Mouse (Mus musculus) G1E (cell line): ENCODE data around the gene Rara. TPM values are rescaled to one million over a fixed set of nuclear protein-coding genes. Genes with fewer than 3 reads are reported as not detected.

Experiments
- ATAC-seq: 2 replicates; pipeline ENCODE4 v1.8.0; 2016; ENCODE audit warnings: mild to moderate bottlenecking; ENCODE audit not compliant: insufficient number of reproducible peaks, poor library complexity, low FRiP score, severe bottlenecking; ENCODE audit errors: extremely low read depth
- DNase-seq: peaks from one replicate; pipeline ENCODE4 v3.0.0; 2012; ENCODE audit warnings: low spot score
- H3K27me3 ChIP-seq: 2 replicates; pipeline ENCODE4 v1.6.1; 2012; ENCODE audit warnings: mild to moderate bottlenecking, low read length, inconsistent platforms; ENCODE audit not compliant: insufficient read depth
- H3K36me3 ChIP-seq: replicated peaks from 2 replicates; pipeline ENCODE3; 2012; ENCODE audit warnings: mild to moderate bottlenecking, inconsistent platforms
- H3K4me1 ChIP-seq: 2 replicates; pipeline ENCODE4 v1.6.1; 2012; ENCODE audit warnings: low read depth, low read length, inconsistent platforms, mixed read lengths; ENCODE audit not compliant: insufficient read depth
- H3K4me3 ChIP-seq: 2 replicates; pipeline ENCODE4 v1.5.1; 2012; ENCODE audit warnings: low read depth, mild to moderate bottlenecking, inconsistent platforms, low read length, moderate library complexity, mixed read lengths
- H3K9me3 ChIP-seq: replicated peaks from 2 replicates; pipeline ENCODE4 v1.6.1; 2012; ENCODE audit warnings: inconsistent platforms
- CTCF ChIP-seq: IDR thresholded peaks from 2 replicates; pipeline ENCODE4 v1.5.1; 2012; ENCODE audit warnings: low read depth, low read length, inconsistent platforms, mixed read lengths
- GATA1 ChIP-seq: IDR thresholded peaks from 2 replicates; pipeline ENCODE4 v1.6.1; 2012; ENCODE audit warnings: borderline replicate concordance, low read length, inconsistent platforms, mixed read lengths
- GATA2 ChIP-seq: IDR thresholded peaks from 2 replicates; pipeline ENCODE4 v1.6.1; 2012; ENCODE audit warnings: low read depth, low read length, inconsistent platforms, borderline replicate concordance
- POLR2AphosphoS5 ChIP-seq: IDR thresholded peaks from 2 replicates; pipeline ENCODE4 v1.6.1; 2012; ENCODE audit warnings: low read depth, low read length, inconsistent platforms; ENCODE audit not compliant: insufficient replicate concordance
- TAL1 ChIP-seq: conservative IDR thresholded peaks from 2 replicates; pipeline ENCODE4 v1.6.1; 2012; ENCODE audit warnings: low read depth, low read length, inconsistent platforms, mixed read lengths
- polyA plus RNA-seq: library from polyadenylated mRNA; stranded (reverse); fragments of >175 nt; gene quantifications from 2 replicates; pipeline ENCODE4 v1.2.3, GENCODE M21; 2012
- total RNA-seq, 2 experiments: library from RNA; stranded (forward) in 1 of 2; stranded (reverse) in 1 of 2; fragments of 200-1000 nt in 1 of 2; fragments of >200 nt in 1 of 2; fragmentation: Nextera tagmentation in 1 of 2; gene quantifications; 2 replicates each; pipeline ENCODE4 v1.2.3; 2014 to 2017

Gene Rara
- total and polyA plus RNA-seq, 3 experiments, result 16.9 to 110 (median 84.4) TPM

DNA sequence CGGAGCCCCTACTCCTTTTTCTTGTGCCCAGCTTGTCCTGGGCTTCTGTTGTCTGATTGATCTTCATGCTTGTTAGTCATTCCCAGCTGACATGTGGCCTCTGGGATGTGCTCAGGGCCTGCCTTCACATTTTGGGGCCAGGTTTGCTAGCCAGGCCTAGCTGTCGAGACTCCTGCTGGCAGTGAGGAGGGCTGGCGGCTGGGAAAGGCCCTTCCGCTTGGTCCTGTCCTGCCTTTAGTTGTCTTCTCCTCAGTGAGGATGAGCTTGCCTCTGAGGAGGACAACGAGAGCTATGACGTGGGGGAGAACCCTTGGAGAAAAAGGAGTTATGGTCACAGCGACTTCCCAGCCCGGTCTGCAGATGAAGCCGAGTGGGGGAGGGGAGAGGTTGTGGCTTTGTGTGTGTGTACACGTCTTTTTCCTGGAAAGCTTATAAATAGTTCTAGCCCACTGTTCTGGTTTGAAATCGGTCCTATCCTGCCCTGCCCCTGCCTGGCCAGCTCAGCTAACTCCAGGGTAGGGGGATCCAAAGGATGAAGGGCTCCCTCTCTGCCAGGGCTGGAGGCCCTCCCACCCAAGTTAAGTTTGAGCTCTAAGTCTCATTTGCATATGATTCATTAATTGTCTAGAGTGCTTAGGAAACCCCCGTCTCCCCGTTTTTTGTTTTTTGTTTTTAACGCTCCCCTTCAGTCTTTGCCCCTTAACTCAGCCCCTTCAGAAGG lies 16.3 kb downstream of the Rara start:
- H3K4me3 ChIP-seq, result peak overlapping the region; percentile 81; the same call in 1 of the 2 replicates
- peaks cover 98% of the 10 kb centered on the region for H3K4me1 ChIP-seq
- no peak for ATAC-seq

DNA sequence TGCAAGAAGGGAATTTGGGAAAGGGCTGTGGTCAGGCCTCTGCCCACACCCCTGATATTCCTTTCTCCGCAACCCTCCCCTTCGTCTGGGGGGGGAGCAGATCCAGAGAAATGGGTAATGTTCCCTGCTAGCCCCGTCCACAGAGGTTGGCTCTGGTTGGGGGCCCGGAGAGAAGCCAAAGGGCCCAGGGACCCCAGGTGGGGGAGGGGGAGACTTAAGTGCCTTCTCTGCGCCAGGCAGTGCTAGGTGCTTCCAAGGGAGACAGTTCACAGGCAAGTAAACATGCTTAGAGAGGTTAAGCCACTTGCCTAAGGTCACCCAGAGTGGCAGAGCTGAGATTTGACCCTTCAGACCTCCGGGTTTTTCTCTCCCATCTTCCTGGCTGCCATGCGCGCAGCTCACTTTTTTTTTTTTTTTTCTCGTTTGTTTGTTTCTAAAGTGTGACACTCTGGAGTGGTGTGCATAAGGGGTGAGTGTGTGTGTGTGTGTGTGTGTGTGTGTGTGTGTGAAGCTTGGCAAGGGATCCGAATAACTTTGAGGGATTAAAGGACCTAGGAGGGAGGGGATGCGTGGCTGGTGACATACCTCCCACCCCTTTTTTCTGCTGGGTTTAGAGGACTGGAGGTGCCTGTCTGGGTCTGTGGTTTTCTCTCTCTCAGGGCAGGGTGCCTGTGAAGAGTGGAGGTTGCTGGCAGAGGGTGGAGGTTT lies 17.4 kb downstream of the Rara start:
- Histone ChIP-seq H3K27me3 (no peaks in the 10 kb centered on the region), H3K4me1 (peaks cover 98% of the 10 kb centered on the region), H3K9me3 (no peaks in the 10 kb centered on the region), H3K4me3 (peak overlapping the region; percentile 54; the same call in 1 of the 2 replicates), H3K36me3 (peaks cover 49% of the 10 kb centered on the region)
- TF ChIP-seq TAL1, result no peak
- TF ChIP-seq GATA2, result no peak
- no peak for TF ChIP-seq GATA1
- no peak for TF ChIP-seq CTCF
- no peak for TF ChIP-seq POLR2AphosphoS5
- ATAC-seq (no peak), DNase-seq (no peak)

More for the DNA sequence above, 16.3 kb downstream of the Rara start:
- TF ChIP-seq GATA2 (no peak), TAL1 (no peak), POLR2AphosphoS5 (no peak)
- no peak for DNase-seq
- H3K27me3 ChIP-seq, result no peaks in the 10 kb centered on the region
- H3K36me3 ChIP-seq, result peaks cover 48% of the 10 kb centered on the region
- H3K9me3 ChIP-seq, result no peaks in the 10 kb centered on the region

DNA sequence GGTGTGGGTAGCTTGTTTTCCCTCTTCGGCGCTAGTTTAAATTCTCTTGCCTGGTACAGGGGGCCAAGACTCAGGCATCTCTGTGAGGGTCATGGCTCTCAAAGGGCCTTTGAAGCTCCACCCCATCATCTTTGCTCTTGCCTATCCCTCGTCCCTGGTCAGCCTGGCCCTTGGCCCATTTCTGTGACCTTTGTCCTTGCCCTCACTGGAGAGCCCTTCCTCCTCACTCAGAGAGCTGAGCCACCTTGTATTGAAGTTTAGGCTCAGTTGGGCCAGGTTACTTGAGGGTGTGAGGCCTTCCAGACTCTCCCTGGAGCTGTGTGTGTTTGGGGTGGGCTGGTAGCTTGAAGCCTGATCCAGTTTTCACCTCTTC lies 18.0 kb downstream of the Rara start:
- Histone ChIP-seq H3K4me3 (peak overlapping the region; percentile 30; the same call in 1 of the 2 replicates), H3K27me3 (no peaks in the 10 kb centered on the region), H3K9me3 (no peaks in the 10 kb centered on the region), H3K36me3 (peaks cover 50% of the 10 kb centered on the region), H3K4me1 (peaks cover 98% of the 10 kb centered on the region)
- TF ChIP-seq CTCF (no peak), GATA1 (no peak), TAL1 (no peak), POLR2AphosphoS5 (no peak), GATA2 (no peak)
- no peak for ATAC-seq
- no peak for DNase-seq

GRCm38 (mm10) chr11:98947969-98948569 lies 20.5 kb downstream of the Rara start:
- DNase-seq, result peak; percentile 70
- Histone ChIP-seq H3K36me3 (peaks cover 65% of the 10 kb centered on the region), H3K9me3 (no peaks in the 10 kb centered on the region), H3K4me3 (peak overlapping the region; percentile 43; the same call in 1 of the 2 replicates), H3K27me3 (no peaks in the 10 kb centered on the region), H3K4me1 (peaks cover 97% of the 10 kb centered on the region)
- TF ChIP-seq GATA2 (no peak), POLR2AphosphoS5 (no peak), TAL1 (peak; percentile 22; the same call in 1 of the 2 replicates), GATA1 (no peak), CTCF (no peak)
- peak; percentile 66 for ATAC-seq

DNA sequence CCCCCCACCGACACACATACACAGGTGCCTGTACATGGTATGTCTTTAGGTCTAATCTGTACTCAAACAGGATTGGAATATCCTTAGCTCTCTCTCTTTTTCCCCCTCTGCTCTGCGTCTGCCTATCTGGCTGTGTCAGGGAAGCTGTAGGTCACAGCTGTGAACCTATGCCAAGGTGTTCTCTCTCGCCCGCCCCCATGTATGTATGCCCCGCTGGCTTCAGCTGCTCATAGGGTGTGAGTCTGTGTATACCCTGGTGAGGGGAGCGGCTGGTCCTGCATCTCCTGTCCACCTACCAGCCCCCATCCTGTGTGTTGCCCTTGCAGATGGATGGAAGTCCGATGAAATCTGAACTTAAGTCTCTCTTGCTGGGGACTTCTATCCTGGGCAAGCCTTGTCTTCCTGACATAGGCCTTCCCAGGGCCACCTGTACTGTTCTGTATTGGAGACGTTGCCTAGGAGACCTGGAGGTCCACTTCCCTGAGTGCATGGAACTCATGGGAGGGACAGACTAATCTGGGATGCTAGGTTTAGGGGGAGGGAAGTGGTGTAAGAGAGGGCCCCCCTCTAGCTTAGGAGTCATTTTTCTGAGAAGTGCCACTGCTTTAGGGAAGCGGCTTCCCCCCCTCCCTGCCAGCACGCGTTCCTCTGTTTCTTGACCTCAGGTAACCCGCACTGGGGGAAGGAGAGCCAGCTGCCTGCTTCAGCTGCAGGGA lies 21.8 kb downstream of the Rara start:
- Histone ChIP-seq H3K4me3 (peak overlapping the region; percentile 66; the same call in 1 of the 2 replicates), H3K27me3 (no peaks in the 10 kb centered on the region), H3K4me1 (peaks cover 97% of the 10 kb centered on the region), H3K36me3 (peaks cover 65% of the 10 kb centered on the region), H3K9me3 (no peaks in the 10 kb centered on the region)
- ATAC-seq (no peak), DNase-seq (peak; percentile 49)
- no peak for TF ChIP-seq CTCF
- TF ChIP-seq GATA2, result no peak
- TF ChIP-seq GATA1, result no peak
- TF ChIP-seq POLR2AphosphoS5, result no peak
- no peak for TF ChIP-seq TAL1
